Mouse (Mus musculus): ENCODE results near the gene Foxm1.

DNA sequence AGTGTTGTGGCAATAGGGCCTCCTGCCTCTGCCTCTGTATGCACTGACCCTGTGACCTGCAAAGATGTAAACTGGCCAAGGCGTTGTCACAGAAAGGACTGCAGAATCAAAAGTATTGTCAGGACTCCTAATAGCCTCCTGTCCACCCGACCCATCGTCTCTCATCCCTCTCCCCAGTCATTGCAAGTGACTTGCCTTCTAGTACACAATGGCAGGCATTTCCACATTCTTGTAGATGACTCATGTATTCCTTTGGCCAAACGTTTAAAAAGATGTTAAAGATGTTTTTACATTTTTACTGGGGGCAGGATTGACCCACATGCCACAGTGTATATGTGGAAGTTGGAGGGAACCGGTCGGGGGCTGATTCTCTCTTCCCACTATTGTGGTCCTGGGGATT is 2.0 kb downstream of the Foxm1 start:
- TF ChIP-seq CTCF (IDR thresholded peaks at IDR 0.05; ENCODE audit: low read depth) (no peak), EP300 (IDR thresholded peaks at IDR 0.05; ENCODE audit: low read depth) (no peak)

Measured in liver, postnatal 0 days (tissue).